Mouse (Mus musculus) G1E (cell line): ENCODE data around the gene Nfkbiz.

Experiments
- CTCF ChIP-seq: IDR thresholded peaks from 2 replicates; pipeline ENCODE4 v1.5.1; 2012; ENCODE audit warnings: low read depth, low read length, inconsistent platforms, mixed read lengths
- GATA1 ChIP-seq: IDR thresholded peaks from 2 replicates; pipeline ENCODE4 v1.6.1; 2012; ENCODE audit warnings: borderline replicate concordance, low read length, inconsistent platforms, mixed read lengths
- GATA2 ChIP-seq: IDR thresholded peaks from 2 replicates; pipeline ENCODE4 v1.6.1; 2012; ENCODE audit warnings: low read depth, low read length, inconsistent platforms, borderline replicate concordance
- TAL1 ChIP-seq: conservative IDR thresholded peaks from 2 replicates; pipeline ENCODE4 v1.6.1; 2012; ENCODE audit warnings: low read depth, low read length, inconsistent platforms, mixed read lengths

DNA sequence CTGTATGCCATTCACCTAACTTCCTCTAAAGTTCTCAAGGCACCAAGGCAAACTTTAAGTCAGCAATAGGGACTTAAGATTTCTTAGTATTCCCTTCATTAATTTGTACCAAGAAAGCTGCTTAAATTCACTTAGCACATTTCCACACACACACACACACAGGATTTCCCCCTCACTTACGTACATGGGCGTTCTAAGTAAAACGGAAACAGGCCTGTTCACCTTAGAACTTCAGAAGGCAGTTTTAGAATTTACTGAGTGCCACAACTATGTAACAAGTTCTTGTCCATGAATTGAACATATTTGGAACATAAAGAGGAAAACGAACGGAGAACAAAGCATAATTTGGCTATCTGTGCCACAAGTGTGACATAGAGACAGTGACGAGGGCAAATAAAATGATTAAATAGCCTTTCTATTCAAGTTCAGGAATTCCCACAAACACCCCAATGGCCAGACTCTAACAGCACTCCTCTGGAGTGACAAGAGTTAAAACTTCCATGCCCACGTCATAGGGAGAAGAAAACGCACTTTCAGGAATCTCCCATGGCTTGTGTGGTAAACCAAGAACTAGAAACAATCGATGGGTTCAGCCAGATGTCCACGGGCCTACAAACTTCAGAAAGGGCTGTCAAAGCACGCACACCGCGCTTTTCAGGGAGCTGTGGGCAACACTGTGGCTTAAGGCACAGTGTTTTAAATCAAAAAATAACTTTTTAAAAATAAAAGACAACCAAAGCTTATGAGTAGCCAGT, 18.4 kb downstream of the Nfkbiz start:
- TF ChIP-seq CTCF (no peak), TAL1 (no peak), GATA1 (no peak), GATA2 (no peak)
